23 mouse cellular contexts compared by ENCODE assay signal in the genomic region with DNA sequence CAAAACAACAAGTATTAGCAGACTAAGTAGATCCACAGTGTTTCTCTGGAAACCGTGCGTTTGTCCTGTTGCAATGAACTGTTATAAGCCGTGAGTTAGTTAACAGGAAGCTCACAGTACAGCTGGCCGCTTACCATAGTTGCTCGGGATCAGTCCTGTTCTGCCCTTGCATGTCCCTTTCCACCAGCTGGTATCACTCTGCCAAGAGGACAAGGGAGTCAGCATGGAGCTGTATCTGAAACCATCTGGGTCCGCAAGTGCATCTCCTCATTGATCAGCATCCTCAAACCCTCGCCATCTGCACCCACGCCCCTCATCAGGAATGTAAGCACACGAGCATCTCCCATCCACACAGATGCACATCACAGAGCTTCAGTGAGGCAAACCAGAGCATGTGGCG. TPM values are rescaled to one million over a fixed set of nuclear protein-coding genes. Genes with fewer than 3 reads are reported as not detected.
DNase-seq lines count a peak whose midpoint lies in the region; ATAC-seq and TF ChIP-seq lines count a peak whose summit lies in the region.
"Had no signal": no experiment of that assay in that cellular context is flagged by ENCODE, and none has a peak within 500 bp of the region (broad histone marks: within the 10 kb centered on the region; RNA-seq: fewer than 3 reads in every experiment).

No protein-coding gene starts in this region.

- H3K4me2 ChIP-seq in midbrain, postnatal 0 days (ENCODE audit: low read depth, low read length, poor library complexity, severe bottlenecking): no peak overlapping the region
- H3K4me2 ChIP-seq: embryonic facial prominence, embryonic 12.5 days; heart, embryonic 15.5 days; midbrain, embryonic 12.5 days had no signal

- DNase-seq in heart, adult 11 months: peak; percentile 88
- no peak for DNase-seq in heart, postnatal 10 days
- peak; percentile 26 for DNase-seq in layer of hippocampus, adult 11-12 months (ENCODE audit: low spot score)
- no peak for DNase-seq in layer of hippocampus, postnatal 25 days (ENCODE audit: extremely low spot score in 1 of 2, low spot score in 1 of 2)
- peak; percentile 60 for DNase-seq in midbrain, postnatal 0 days (ENCODE audit: low spot score)
- no peak for DNase-seq in midbrain, embryonic 10.5 days (ENCODE audit: low spot score)
- no peak for DNase-seq in spleen, adult 18-20 months
- DNase-seq: adrenal gland, adult 8-10 months; gastrocnemius, postnatal 14 days; liver; liver, postnatal 0 days; lung, postnatal 4 days; right cerebral cortex, postnatal 14 days; thymus, postnatal 36 days had no signal

- WGBS in midbrain, postnatal 0 days: 87% methylated on average over 10 of the region's 10 CpGs
- WGBS in midbrain, embryonic 10.5 days: 90% methylated on average over 10 of the region's 10 CpGs

- no peak overlapping the region for H3K4me3 ChIP-seq in midbrain, postnatal 0 days (ENCODE audit: low read depth, low read length)
- H3K4me3 ChIP-seq in midbrain, embryonic 10.5 days: no peak overlapping the region
- H3K4me3 ChIP-seq: embryonic facial prominence, embryonic 12.5 days; erythroblast, embryonic 14.5 days; heart, embryonic 15.5 days; midbrain, embryonic 12.5 days had no signal

- H3K4me1 ChIP-seq in midbrain, postnatal 0 days (ENCODE audit: insufficient read depth, low read length): no peaks in the 10 kb centered on the region; the same call in 1 of the 2 replicates
- H3K4me1 ChIP-seq in midbrain, embryonic 10.5 days: peaks cover 27% of the 10 kb centered on the region

- H3K9ac ChIP-seq in midbrain, postnatal 0 days (replicated peaks; ENCODE audit: low read length, poor library complexity, severe bottlenecking): no peak overlapping the region
- H3K9ac ChIP-seq: embryonic facial prominence, embryonic 12.5 days; heart, embryonic 15.5 days; liver, postnatal 0 days; midbrain, embryonic 12.5 days had no signal

- no peaks in the 10 kb centered on the region for H3K27me3 ChIP-seq in midbrain, postnatal 0 days (ENCODE audit: insufficient read depth, low read length)
- H3K27me3 ChIP-seq in midbrain, embryonic 10.5 days (ENCODE audit: low read depth, poor library complexity, severe bottlenecking): no peaks in the 10 kb centered on the region
- H3K27me3 ChIP-seq: embryonic facial prominence, embryonic 12.5 days; heart, embryonic 15.5 days; midbrain, embryonic 12.5 days; Patski had no signal

- H3K9me3 ChIP-seq in midbrain, postnatal 0 days (ENCODE audit: low read length): no peaks in the 10 kb centered on the region
- no peaks in the 10 kb centered on the region for H3K9me3 ChIP-seq in midbrain, embryonic 10.5 days (replicated peaks)
- H3K9me3 ChIP-seq: embryonic facial prominence, embryonic 12.5 days; heart, embryonic 15.5 days; midbrain, embryonic 12.5 days had no signal

- intact Hi-C loops in heart, postnatal 10 days (cut with DNase I): no loop called here

- TF ChIP-seq CTCF in midbrain, postnatal 0 days (IDR thresholded peaks at IDR 0.05): no peak

- H3K36me3 ChIP-seq in midbrain, postnatal 0 days (ENCODE audit: insufficient read depth, low read length): no peaks in the 10 kb centered on the region
- no peaks in the 10 kb centered on the region for H3K36me3 ChIP-seq in midbrain, embryonic 10.5 days
- H3K36me3 ChIP-seq: embryonic facial prominence, embryonic 12.5 days; midbrain, embryonic 12.5 days had no signal

- no peak for ATAC-seq in midbrain, postnatal 0 days (ENCODE audit: low FRiP score)
- ATAC-seq in granulocyte monocyte progenitor cell, adult 5-6 weeks (replicated peaks; ENCODE audit: poor library complexity, severe bottlenecking): no peak
- ATAC-seq: CD4-positive, CD25-positive, alpha-beta regulatory T cell, adult 4 months; forebrain, embryonic 14.5 days; inflammation-experienced regulatory T-cells, adult 6 months; liver, postnatal 0 days; Patski had no signal

- no peak overlapping the region for H3K27ac ChIP-seq in midbrain, postnatal 0 days (ENCODE audit: low read depth, low read length)
- no peak overlapping the region for H3K27ac ChIP-seq in midbrain, embryonic 10.5 days (replicated peaks)
- H3K27ac ChIP-seq: embryonic facial prominence, embryonic 12.5 days; heart, embryonic 15.5 days; midbrain, embryonic 12.5 days had no signal

RNA-seq across cellular contexts. Expression of a gene that starts 37.9 kb away (rescaled TPM):
- total RNA-seq in heart, postnatal 10 days (2021): 10 to 100 TPM; 60.3 to 64.1 TPM
- 10 to 100 TPM; 29.2 to 30.5 TPM for total RNA-seq in layer of hippocampus, postnatal 25 days (2021)
- total RNA-seq in midbrain, postnatal 0 days (2014; rRNA removed): 17.7 and 22.7 TPM in 2 replicates
- polyA plus RNA-seq in midbrain, postnatal 0 days (2015; fragmentation: Nextera tagmentation; extraction: Ambion mirVana): 32.8 and 37.6 TPM in 2 replicates
- polyA plus RNA-seq in midbrain, embryonic 10.5 days (2016; fragmentation: Nextera tagmentation; extraction: Ambion mirVana): 47.9 and 49.7 TPM in 2 replicates
- 139 and 152 TPM in 2 replicates for total RNA-seq in granulocyte monocyte progenitor cell, adult 5-6 weeks (2014; fragmentation: Nextera tagmentation)
- total RNA-seq in granulocyte monocyte progenitor cell, adult 5-6 weeks (2017): 208 and 230 TPM in 2 replicates

RNA-seq across cellular contexts. Expression of a gene that starts 38.0 kb away (rescaled TPM):
- 1 to 10 TPM; 3.3 TPM for total RNA-seq in heart, postnatal 10 days (2021)
- total RNA-seq in layer of hippocampus, postnatal 25 days (2021): 1 to 10 TPM; 6.5 to 7.2 TPM
- 3.4 and 3.9 TPM in 2 replicates for total RNA-seq in midbrain, postnatal 0 days (2014; rRNA removed)
- polyA plus RNA-seq in midbrain, postnatal 0 days (2015; fragmentation: Nextera tagmentation; extraction: Ambion mirVana): 3.9 and 4.3 TPM in 2 replicates
- polyA plus RNA-seq in midbrain, embryonic 10.5 days (2016; fragmentation: Nextera tagmentation; extraction: Ambion mirVana): 6.6 and 7.2 TPM in 2 replicates
- 6.6 and 14.9 TPM in 2 replicates for total RNA-seq in granulocyte monocyte progenitor cell, adult 5-6 weeks (2014; fragmentation: Nextera tagmentation)
- 2.0 and 15.9 TPM in 2 replicates for total RNA-seq in granulocyte monocyte progenitor cell, adult 5-6 weeks (2017)
- polyA plus RNA-seq: erythroblast, embryonic 14.5 days had no signal

Comparison
In these comparisons a context has a peak if more than half of its experiments do, and no peak if none do; other contexts are left out.
1. DNase-seq: peak in heart, adult 11 months (single experiment), layer of hippocampus, adult 11-12 months (single experiment) and midbrain, postnatal 0 days (single experiment); none in heart, postnatal 10 days (0 of 2), layer of hippocampus, postnatal 25 days (0 of 2), midbrain, embryonic 10.5 days (single experiment) and spleen, adult 18-20 months (0 of 2).